Mouse (Mus musculus) C2C12 (cell line): Measurements from ENCODE around the gene Mettl26. TPM values are rescaled to one million over a fixed set of nuclear protein-coding genes. Genes with fewer than 3 reads are reported as not detected.
A peak's percentile ranks its signal among the peaks of the same experiment; 100 is the strongest.

Experiments used
- H3K27me3 ChIP-seq: one replicate; pipeline ENCODE4 v1.6.1; 2011; ENCODE audit not compliant: control insufficient read depth, insufficient read depth, insufficient read length
- H3K36me3 ChIP-seq: one replicate; pipeline ENCODE4 v1.6.1; 2011; ENCODE audit not compliant: control insufficient read depth, insufficient read depth
- H3K4me3 ChIP-seq: one replicate; pipeline ENCODE4 v1.5.1; 2011; ENCODE audit warnings: mild to moderate bottlenecking, control low read depth; ENCODE audit not compliant: poor library complexity, insufficient read depth, severe bottlenecking
- H3K79me2 ChIP-seq: one replicate; pipeline ENCODE4 v1.6.1; 2011; ENCODE audit not compliant: control insufficient read depth, insufficient read depth
- H3K79me3 ChIP-seq: one replicate; pipeline ENCODE4 v1.6.1; 2011; ENCODE audit warnings: low read depth, control low read depth
- H3ac ChIP-seq: one replicate; pipeline ENCODE3; 2011; ENCODE audit warnings: low read depth; ENCODE audit not compliant: control insufficient read depth, insufficient read length
- CEBPB ChIP-seq: IDR thresholded peaks from one replicate; pipeline ENCODE4 v1.6.1; 2011; ENCODE audit warnings: low read depth, mild to moderate bottlenecking, control low read depth, moderate library complexity
- CTCF ChIP-seq: IDR thresholded peaks from one replicate; pipeline ENCODE4 v1.5.1; 2011; ENCODE audit not compliant: control insufficient read depth, insufficient read depth, insufficient read length
- FOSL1 ChIP-seq: IDR thresholded peaks from one replicate; pipeline ENCODE4 v1.8.0; 2011; ENCODE audit warnings: mild to moderate bottlenecking, low read length; ENCODE audit not compliant: poor library complexity, insufficient read depth, severe bottlenecking
- MAX ChIP-seq: IDR thresholded peaks from one replicate; pipeline ENCODE4 v1.6.1; 2011; ENCODE audit warnings: mild to moderate bottlenecking, control low read depth
- MYOD1 ChIP-seq: IDR thresholded peaks from one replicate; pipeline ENCODE4 v1.6.1; 2011; ENCODE audit warnings: low read depth; ENCODE audit not compliant: control insufficient read depth, insufficient read length
- MYOG ChIP-seq: IDR thresholded peaks from one replicate; pipeline ENCODE4 v1.6.1; 2011; ENCODE audit not compliant: control insufficient read depth, insufficient read length; ENCODE audit errors: extremely low read depth
- USF1 ChIP-seq: IDR thresholded peaks from one replicate; pipeline ENCODE4 v1.6.1; 2011; ENCODE audit warnings: low read depth, mild to moderate bottlenecking, control low read depth, moderate library complexity
- polyA plus RNA-seq: library from polyadenylated mRNA; unstranded; fragments of >200 nt; fragmentation: generic; extraction: Trizol; gene quantifications from one replicate; pipeline ENCODE4 v1.2.1, GENCODE M21; 2012; ENCODE audit warnings: missing spikeins

Gene Mettl26
- polyA plus RNA-seq, 1 experiment, result 25.0 TPM

- H3K79me2 ChIP-seq, result peaks cover 32% of the 10 kb centered on the region
- H3ac ChIP-seq, result no peak overlapping the region
- H3K4me3 ChIP-seq, result no peak overlapping the region
- H3K79me3 ChIP-seq, result peaks cover 5% of the 10 kb centered on the region
- TF ChIP-seq CEBPB (no peak), FOSL1 (no peak), USF1 (no peak), MAX (no peak), CTCF (no peak), MYOG (no peak), MYOD1 (no peak)
- H3K27me3 ChIP-seq, result no peaks in the 10 kb centered on the region
- peaks cover 39% of the 10 kb centered on the region for H3K36me3 ChIP-seq
Measured at GRCm38 (mm10) chr17:25839455-25840235, 35.2 kb upstream of the Mettl26 start.

GRCm38 (mm10) chr17:25840519-25840918 lies 34.4 kb upstream of the Mettl26 start:
- Histone ChIP-seq H3K27me3 (no peaks in the 10 kb centered on the region), H3K79me2 (peaks cover 23% of the 10 kb centered on the region), H3K4me3 (no peak overlapping the region), H3K79me3 (peaks cover 5% of the 10 kb centered on the region), H3K36me3 (peaks cover 38% of the 10 kb centered on the region), H3ac (no peak overlapping the region)
- TF ChIP-seq MYOD1, result no peak
- TF ChIP-seq CEBPB, result no peak
- no peak for TF ChIP-seq CTCF
- no peak for TF ChIP-seq USF1
- TF ChIP-seq MYOG, result no peak
- TF ChIP-seq MAX, result no peak
- no peak for TF ChIP-seq FOSL1

- Histone ChIP-seq H3ac (no peak within 1 kb of the TSS), H3K36me3 (peaks cover 41% of the 10 kb centered on the region)
Measured at GRCm38 (mm10) chr17:25841117-25841880, 33.6 kb upstream of the Mettl26 start, which contains the start of gene Gm20683. TSS of gene Gm20683 (minus strand) at chr17:25841763.

GRCm38 (mm10) chr17:25842509-25842908 lies 32.4 kb upstream of the Mettl26 start:
- peaks cover 23% of the 10 kb centered on the region for H3K79me2 ChIP-seq

More at GRCm38 (mm10) chr17:25841117-25841880, 33.6 kb upstream of the Mettl26 start, which contains the start of gene Gm20683:
- H3K79me3 ChIP-seq, result peaks cover 5% of the 10 kb centered on the region
- no peaks in the 10 kb centered on the region for H3K27me3 ChIP-seq
- H3K4me3 ChIP-seq, result no peak within 1 kb of the TSS
- no peak for TF ChIP-seq CEBPB
- no peak for TF ChIP-seq FOSL1
- no peak for TF ChIP-seq MYOG
- TF ChIP-seq MAX, result no peak
- TF ChIP-seq USF1, result no peak
- TF ChIP-seq CTCF, result no peak
- TF ChIP-seq MYOD1, result no peak
- H3K79me2 ChIP-seq, result peaks cover 23% of the 10 kb centered on the region

GRCm38 (mm10) chr17:25843122-25843521 lies 31.8 kb upstream of the Mettl26 start:
- peaks cover 37% of the 10 kb centered on the region for H3K36me3 ChIP-seq

More at GRCm38 (mm10) chr17:25842509-25842908, 32.4 kb upstream of the Mettl26 start:
- Histone ChIP-seq H3K79me3 (peaks cover 5% of the 10 kb centered on the region), H3K27me3 (no peaks in the 10 kb centered on the region), H3K4me3 (no peak overlapping the region), H3ac (no peak overlapping the region), H3K36me3 (peaks cover 41% of the 10 kb centered on the region)
- TF ChIP-seq MAX (no peak), FOSL1 (no peak), CTCF (no peak), MYOG (no peak), CEBPB (no peak), USF1 (no peak), MYOD1 (no peak)

More at GRCm38 (mm10) chr17:25843122-25843521, 31.8 kb upstream of the Mettl26 start:
- Histone ChIP-seq H3K4me3 (peak overlapping the region; percentile 72), H3K79me2 (peaks cover 23% of the 10 kb centered on the region), H3K27me3 (no peaks in the 10 kb centered on the region), H3K79me3 (peaks cover 5% of the 10 kb centered on the region), H3ac (peak overlapping the region; percentile 25)
- TF ChIP-seq CTCF (no peak), FOSL1 (no peak), MYOD1 (no peak), CEBPB (no peak), USF1 (no peak), MAX (no peak), MYOG (no peak)
